Mouse (Mus musculus) fat pad, adult 2 months (tissue): ENCODE measurements at regions not wholly inside any gene's neighbourhood (a gene's known extent, or its start where the extent isn't known, plus 50 kb on each side); places are given as distances from the start of the nearest gene placed in this dataset.
A peak's percentile ranks its signal among the peaks of the same experiment; 100 is the strongest.

ENCODE experiments used
- DNase-seq: peaks from one replicate; pipeline ENCODE4 v3.0.0-alpha.2; 2011; ENCODE audit warnings: low read depth, low spot score; ENCODE audit errors: extremely low read depth

DNA sequence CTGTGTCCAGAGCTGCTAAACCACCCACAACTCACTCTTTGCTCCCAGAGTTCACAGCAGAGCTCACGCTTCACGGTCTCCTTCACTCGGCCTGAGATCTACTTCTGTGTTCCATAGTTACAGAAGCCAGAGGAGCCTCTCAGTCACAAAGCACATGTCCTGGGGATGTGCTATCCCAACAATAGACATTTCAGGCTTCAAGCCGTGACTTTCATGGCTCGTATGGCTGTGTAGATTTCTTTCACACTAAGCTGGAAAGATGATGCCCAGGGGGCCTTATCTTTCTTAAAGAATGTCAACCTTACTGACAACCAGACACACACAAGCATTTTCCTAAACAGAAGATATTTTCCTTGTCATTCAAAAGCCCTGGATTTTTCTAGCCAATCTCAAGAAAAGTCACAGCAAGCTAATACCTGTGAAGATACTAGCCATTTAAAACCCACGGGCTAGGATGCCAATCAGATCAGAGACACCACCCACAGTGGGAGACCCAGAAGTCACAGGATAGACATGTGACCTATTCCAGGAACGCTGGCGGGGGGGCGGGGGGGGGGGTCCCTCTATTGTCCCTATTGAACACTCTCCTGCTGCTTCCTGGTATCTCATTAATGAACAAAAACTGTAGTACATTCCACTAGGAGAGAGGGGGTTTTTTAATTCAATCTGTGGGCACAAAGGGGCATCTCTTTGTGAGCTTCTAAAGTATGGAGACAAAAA is 98.8 kb upstream of the Mapk10 start:
- no peak for DNase-seq

DNA sequence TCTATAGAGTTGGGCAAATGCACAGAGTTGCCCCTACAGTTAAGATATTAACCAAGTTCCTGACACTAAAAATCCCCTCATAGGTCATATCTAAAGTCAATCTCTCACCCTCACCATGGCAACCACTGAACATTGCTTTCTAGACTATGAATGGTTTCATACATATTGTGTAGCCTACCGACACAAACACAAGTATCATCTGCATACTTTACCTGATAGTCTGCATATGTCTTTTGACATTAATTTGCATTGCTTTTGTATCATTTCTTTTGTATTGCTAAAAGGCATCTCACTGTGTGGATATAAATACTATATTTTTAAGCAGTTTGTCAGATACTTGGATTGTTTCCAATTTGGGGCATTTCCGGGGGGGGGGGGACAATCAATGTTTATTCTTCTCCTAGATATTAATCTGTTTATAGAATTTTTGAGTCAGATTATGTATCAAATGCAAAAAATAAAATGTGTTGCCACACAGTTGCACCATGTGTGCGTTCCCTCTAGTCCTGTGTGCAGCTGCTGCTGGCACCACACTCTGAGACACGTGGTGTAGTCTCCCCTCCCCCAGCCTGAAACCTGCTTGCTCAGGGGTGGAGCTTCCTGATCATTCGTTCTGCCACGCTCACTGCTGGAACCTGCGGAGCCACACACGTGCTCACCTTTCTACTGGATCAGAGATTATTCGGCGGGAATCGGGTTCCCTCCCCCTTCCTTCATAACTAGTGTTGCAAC is 94.7 kb upstream of the Mapk10 start:
- peak; percentile 2 for DNase-seq

DNA sequence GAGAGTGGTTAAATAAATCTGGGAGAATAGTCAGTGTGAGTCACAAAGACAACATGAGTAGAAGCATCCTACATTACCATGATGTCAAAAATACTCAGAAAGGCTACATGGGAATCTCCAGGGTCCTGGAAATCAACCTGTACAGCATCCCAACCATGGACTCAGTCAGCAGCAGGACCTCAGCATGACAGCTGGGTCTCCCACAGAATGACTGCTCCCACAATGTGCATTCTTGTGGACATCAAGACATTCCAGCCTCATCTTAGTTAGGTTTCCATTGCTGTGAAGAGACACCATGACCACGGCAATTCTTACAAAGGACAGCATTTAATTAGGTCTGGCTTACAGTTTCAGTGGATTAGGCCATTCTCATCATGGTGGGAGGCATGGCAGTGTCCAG is 93.8 kb upstream of the Mapk10 start:
- no peak for DNase-seq

DNA sequence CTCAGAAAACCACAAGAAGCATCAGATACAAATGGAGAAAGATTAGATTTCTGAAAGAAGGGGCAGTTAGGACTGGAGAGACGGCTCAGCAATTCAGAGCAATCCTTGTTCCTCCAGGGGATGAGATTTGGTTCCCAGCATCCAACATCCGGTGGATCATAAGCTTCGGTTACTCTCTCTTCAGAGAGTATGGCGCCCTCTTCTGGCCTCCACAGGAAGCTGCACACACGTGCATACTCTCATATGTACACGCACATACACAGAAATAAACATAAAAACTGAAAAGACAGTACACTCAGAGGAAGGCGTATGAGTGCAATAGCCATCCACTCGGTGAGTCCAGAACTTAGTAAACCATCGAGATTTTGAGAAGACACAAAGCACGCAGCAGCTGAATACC is 91.6 kb upstream of the Mapk10 start:
- no peak for DNase-seq

DNA sequence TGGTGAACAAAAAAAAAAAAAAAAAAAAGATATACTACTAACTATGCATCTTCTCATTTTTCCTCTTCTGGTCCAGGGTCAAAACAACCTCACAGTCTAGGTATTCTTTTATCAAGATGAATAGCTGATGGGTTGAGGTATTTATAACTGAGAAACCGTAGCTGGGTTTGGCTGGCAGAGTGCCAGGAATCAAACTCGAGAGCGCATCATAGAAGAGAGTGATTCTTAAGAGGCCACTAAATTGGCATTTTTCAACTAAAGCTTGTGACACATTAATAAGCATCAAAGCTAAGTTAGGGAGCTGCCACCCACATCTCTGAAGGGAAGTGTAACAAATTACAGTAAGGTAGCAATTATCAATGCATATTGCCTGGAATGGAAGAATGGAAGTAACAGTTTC is 90.2 kb upstream of the Mapk10 start:
- DNase-seq: no peak

DNA sequence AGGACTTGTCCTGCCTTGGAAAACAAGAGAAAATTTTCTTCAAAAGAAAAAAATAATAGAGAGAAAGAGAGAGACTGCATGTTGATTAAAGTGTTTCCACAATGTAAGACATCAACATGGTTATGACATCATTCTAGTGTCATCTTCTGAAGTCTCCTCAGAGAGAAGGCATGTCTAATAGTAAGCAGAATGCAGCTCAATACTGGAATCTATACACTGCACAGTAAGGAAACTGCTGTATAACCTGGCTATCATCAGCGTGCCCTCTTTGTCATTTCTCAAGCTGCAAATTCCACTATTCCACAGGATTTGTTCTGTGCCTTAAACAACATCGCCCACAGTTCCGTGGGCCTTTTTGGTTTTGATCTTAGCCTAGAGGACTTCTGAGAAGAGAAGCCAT is 82.8 kb upstream of the Mapk10 start:
- DNase-seq: no peak

DNA sequence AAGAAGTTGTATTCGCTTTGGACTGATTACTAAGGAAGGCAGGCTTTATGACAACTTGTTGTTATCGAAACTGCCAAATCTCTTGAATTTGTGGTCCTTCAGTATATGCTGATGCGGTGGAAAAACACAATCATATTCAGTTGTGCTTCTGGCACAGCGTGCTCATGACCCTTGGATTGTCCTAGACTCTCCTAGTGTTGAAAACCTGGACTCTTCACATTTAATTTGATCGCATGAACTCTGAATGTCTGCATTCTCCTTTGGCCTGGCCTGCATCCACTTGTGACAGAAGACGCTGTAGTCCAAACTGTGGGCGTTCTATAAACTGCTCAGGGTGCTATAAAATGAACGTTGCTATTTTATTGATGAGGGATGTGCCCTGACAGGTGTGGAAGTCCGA is 80.6 kb upstream of the Mapk10 start:
- no peak for DNase-seq

DNA sequence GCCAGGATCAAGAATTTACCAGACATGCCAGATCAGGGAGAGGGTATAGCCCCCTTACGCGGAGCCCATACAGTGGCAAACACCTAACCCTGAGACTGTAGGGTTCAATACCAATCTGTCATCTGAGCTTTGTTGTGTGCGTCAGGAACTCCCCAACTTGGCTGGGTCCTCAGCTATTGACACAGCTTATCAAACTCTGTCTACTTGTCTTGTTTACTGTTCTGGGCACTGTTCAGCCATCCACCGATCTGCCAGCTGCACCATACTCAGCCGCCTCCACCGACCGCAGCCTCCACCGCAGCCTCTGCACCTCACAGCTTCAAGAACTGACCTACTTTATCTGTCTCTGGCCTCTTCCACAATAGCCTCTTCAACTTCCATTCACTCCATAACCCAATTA is 80.1 kb upstream of the Mapk10 start:
- no peak for DNase-seq

DNA sequence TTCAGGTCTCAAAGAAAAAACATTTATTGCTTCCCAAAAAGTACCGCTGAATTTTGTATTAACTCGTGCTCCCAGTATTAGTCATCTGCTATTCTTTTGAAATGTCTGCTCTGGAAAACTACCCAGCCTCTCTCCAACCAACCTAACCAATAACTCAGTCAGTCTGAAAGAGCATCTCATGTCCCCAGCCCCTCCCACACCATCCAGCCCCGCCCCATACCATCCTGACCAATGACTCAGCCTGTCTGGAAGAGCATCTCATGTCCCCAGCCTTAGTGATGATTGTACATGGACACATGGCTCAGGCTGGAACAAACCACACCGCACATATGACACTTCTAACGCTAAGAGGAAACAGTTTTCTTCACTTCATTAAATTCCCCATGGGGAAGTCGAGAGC is 58.1 kb upstream of the Mapk10 start:
- no peak for DNase-seq

DNA sequence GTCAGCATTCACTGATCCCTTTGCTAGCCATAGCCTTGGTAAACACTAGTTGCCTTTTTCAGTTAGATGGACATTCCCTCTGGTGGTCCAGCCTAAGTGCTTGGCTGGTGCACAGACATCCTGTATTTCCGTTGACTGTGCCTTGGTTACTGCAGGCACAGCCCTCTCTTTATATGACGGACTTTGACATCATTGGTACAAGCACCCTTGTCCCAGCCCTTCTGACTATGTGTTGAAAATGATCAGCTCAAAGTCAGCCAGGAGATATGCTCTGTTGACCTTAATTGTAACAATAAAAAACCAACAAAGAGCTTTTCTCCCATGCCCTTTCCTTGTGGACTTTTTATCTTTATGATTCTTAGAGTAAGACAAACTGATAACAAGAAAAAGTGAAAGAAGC is 53.8 kb upstream of the Mapk10 start:
- DNase-seq: no peak

DNA sequence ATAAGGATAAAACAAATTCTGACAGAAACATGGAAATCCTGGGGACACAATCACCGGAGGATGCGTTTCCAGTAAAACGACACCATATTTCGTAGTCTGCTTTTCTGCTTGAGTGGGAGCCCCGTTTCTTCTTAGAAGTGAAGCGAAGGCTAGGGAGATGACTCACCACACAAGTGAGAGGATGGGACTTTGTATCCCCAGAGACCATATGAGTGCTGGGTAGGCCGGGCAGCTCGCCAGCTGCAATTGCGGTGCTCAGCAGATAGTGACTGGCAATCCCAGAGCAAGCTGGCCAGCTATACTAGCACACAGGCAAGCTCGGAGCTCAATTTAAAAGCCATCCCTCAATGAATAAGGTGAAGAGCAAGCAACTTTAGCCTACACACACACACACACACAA is 50.3 kb upstream of the Mapk10 start:
- DNase-seq: no peak
